Mouse (Mus musculus): ENCODE data around the gene Plcl1. TPM values are rescaled to one million over a fixed set of nuclear protein-coding genes. Genes with fewer than 3 reads are reported as not detected.

The Plcl1 gene
- total RNA-seq, 4 experiments from 2014 or later: 3.0 to 4.7 (median 3.5) TPM

Other genes with a start within 250 kb of the Plcl1 start
- 10 to 100 TPM in 3 of 4 experiments, 1 to 10 TPM in 1; 9.1 to 13.3 (median 11.2) TPM for gene Rftn2, start 179.1 kb upstream of the Plcl1 start, total RNA-seq (2022)
- gene Mars2, start 168.7 kb upstream of the Plcl1 start, total RNA-seq (2022): 1 to 10 TPM; 4.5 to 5.3 (median 4.7) TPM
- gene Boll, start 42.5 kb upstream of the Plcl1 start, total RNA-seq (2022): not detected

All from heart, adult 8-10 months (tissue).